Mouse (Mus musculus) heart, postnatal 0 days (tissue): ENCODE measurements around the gene Ephb1.

Experiments
- CTCF ChIP-seq: IDR thresholded peaks from 2 replicates; pipeline ENCODE4 v1.5.1; 2016; ENCODE audit warnings: antibody characterized with exemption, control low read depth, low read depth
- EP300 ChIP-seq: IDR thresholded peaks from 2 replicates; pipeline ENCODE4 v1.6.1; 2016; ENCODE audit warnings: antibody characterized with exemption, low read depth

GRCm38 (mm10) chr9:102073404-102073803 lies 281.1 kb downstream of the Ephb1 start:
- no peak for TF ChIP-seq CTCF
- TF ChIP-seq EP300, result no peak
